Mouse (Mus musculus) kidney, postnatal 0 days (tissue): ENCODE results near the gene Slc51a. TPM values are rescaled to one million over a fixed set of nuclear protein-coding genes. Genes with fewer than 3 reads are reported as not detected.

Experiments used
- ATAC-seq: fragments of 200-750 bp; cut with Nextera tagmentation; replicated peaks from 2 replicates; pipeline ENCODE4 v1.8.0; 2017; ENCODE audit warnings: low read depth, moderate number of reproducible peaks, moderate TSS enrichment, moderate library complexity; ENCODE audit not compliant: low FRiP score
- DNase-seq: peaks from one replicate; pipeline ENCODE4 v3.0.0-alpha.2; 2016; ENCODE audit warnings: low spot score
- H3K27ac ChIP-seq: fragments of 300-500 bp; sonication (generic); 2 replicates; pipeline ENCODE4 v1.5.1; 2014; ENCODE audit warnings: mild to moderate bottlenecking
- H3K27me3 ChIP-seq: fragments of 300-500 bp; sonication (generic); 2 replicates; pipeline ENCODE4 v1.6.1; 2014; ENCODE audit warnings: low read length, mixed read lengths; ENCODE audit not compliant: insufficient read depth
- H3K36me3 ChIP-seq: fragments of 300-500 bp; sonication (generic); 2 replicates; pipeline ENCODE4 v1.6.1; 2014; ENCODE audit warnings: low read length, mixed read lengths; ENCODE audit not compliant: insufficient read depth
- H3K4me1 ChIP-seq: fragments of 300-500 bp; sonication (generic); replicated peaks from 2 replicates; pipeline ENCODE4 v1.6.1; 2014; ENCODE audit warnings: antibody characterized with exemption, low read length, mixed read lengths; ENCODE audit not compliant: insufficient read depth
- H3K4me2 ChIP-seq: fragments of 300-500 bp; sonication (generic); 2 replicates; pipeline ENCODE4 v1.6.1; 2014; ENCODE audit warnings: mild to moderate bottlenecking, low read length, moderate library complexity, mixed read lengths
- H3K4me3 ChIP-seq: fragments of 300-500 bp; sonication (generic); replicated peaks from 2 replicates; pipeline ENCODE4 v1.5.1; 2014; ENCODE audit warnings: low read depth, low read length
- H3K9ac ChIP-seq: fragments of 300-500 bp; sonication (generic); 2 replicates; pipeline ENCODE4 v1.6.1; 2014; ENCODE audit warnings: low read depth, low read length
- H3K9me3 ChIP-seq: fragments of 300-500 bp; sonication (generic); replicated peaks from 2 replicates; pipeline ENCODE4 v1.6.1; 2016; ENCODE audit warnings: low read length, inconsistent platforms, mixed read lengths
- CTCF ChIP-seq: IDR thresholded peaks from 2 replicates; pipeline ENCODE4 v1.5.1; 2016; ENCODE audit warnings: antibody characterized with exemption, low read depth, mild to moderate bottlenecking, moderate library complexity
- WGBS: fragments of 180-500 bp; shearing (Covaris S2); extraction: QIAGEN DNeasy Blood & Tissue Kit; methylation state at CpG from one replicate; pipeline ENCODE4 v1.1.7; 2014; 5-methylcytosine and 5-hydroxymethylcytosine counted together
- polyA plus RNA-seq: library from polyadenylated mRNA; unstranded; fragments of >200 nt; fragmentation: Nextera tagmentation; extraction: Ambion mirVana; gene quantifications from 2 replicates; pipeline ENCODE4 v1.2.1, GENCODE M21; 2015

The Slc51a gene
- polyA plus RNA-seq, 1 experiment from 2014 or later, result 4.3 TPM

DNA sequence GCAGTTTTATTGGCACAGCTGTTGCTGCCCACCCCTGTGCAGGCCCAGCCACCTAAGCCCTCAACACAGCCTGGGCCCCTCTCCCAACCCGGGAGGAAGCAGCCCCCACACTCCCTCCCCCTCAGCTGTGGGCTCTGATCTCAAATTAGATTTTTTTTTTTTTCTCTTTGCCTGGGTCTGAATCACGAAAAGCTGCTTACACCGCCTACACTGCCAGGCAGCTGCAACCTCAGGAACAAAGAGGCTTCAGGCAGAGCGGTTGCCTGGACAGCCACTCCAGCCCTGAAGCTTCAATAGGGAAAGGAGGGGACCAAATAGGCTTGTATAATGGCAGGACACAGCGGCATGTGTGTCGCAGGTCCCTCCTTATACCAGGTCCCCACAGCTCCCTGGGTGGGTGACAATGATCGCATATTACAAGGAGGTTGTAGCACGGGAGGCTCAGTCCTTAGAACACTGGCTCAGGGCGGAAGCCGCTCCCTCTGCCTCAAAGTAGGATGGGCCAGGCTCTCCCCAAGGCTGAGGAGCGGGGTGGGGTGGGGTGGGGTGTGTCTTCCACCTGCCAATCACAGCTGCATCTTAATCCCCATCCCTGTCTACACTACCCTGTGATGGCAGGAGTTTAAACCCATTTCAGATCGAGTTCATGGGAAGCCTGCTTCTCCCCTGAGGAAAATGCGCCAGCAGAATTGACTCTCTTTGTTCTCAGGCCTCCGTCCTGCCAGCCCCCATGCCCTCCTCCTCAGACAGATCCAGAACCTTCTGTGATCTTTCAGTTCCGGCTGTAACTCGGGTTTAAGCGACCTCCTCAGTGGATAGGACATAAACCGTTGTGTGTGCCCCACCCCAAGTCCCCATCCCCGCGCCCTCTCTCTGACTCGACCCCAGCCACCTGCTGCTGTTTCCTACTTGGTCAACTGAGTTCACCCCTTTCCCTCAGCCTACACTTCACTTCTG, 28.6 kb upstream of the Slc51a start:
- peak overlapping the region; percentile 35 for H3K9ac ChIP-seq
- no peak overlapping the region for H3K4me3 ChIP-seq
- no peaks in the 10 kb centered on the region for H3K36me3 ChIP-seq
- H3K27me3 ChIP-seq, result no peaks in the 10 kb centered on the region
- H3K4me2 ChIP-seq, result peak overlapping the region; percentile 43
- no peaks in the 10 kb centered on the region for H3K9me3 ChIP-seq
- no peaks in the 10 kb centered on the region; the same call in 1 of the 2 replicates for H3K4me1 ChIP-seq
- WGBS, result 13% methylated on average over 21 of the region's 21 CpGs
- no peak for TF ChIP-seq CTCF
- peak; percentile 74 for ATAC-seq
- DNase-seq, result peak; percentile 62
- H3K27ac ChIP-seq, result peak overlapping the region; percentile 36; the same call in 1 of the 2 replicates

DNA sequence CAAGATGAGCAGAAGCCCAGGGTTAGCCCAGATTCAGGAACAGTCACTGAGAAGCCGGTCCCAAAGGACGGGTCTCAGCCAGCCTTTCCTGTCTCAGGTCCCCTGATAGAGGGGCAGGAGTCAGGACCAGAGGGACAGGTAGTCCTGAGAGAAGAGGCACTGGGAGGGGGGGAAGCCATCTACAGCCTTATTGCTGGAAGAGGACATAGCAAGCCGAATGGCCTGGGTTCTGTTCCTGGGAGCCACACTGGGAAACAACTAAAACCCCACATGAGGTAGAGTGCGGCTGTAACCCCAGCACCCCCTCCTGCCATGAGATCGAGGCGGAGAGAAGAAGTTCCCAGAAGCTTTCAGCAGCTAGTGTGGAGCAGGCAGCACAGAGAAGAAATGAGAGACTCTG, 26.3 kb upstream of the Slc51a start:
- Histone ChIP-seq H3K4me3 (no peak overlapping the region), H3K9ac (no peak overlapping the region), H3K4me2 (no peak overlapping the region), H3K27ac (no peak overlapping the region), H3K27me3 (no peaks in the 10 kb centered on the region), H3K9me3 (no peaks in the 10 kb centered on the region), H3K4me1 (no peaks in the 10 kb centered on the region; the same call in 1 of the 2 replicates), H3K36me3 (no peaks in the 10 kb centered on the region)
- no peak for TF ChIP-seq CTCF
- DNase-seq (no peak), ATAC-seq (no peak)
- WGBS, result 92% methylated on average over 6 of the region's 6 CpGs

DNA sequence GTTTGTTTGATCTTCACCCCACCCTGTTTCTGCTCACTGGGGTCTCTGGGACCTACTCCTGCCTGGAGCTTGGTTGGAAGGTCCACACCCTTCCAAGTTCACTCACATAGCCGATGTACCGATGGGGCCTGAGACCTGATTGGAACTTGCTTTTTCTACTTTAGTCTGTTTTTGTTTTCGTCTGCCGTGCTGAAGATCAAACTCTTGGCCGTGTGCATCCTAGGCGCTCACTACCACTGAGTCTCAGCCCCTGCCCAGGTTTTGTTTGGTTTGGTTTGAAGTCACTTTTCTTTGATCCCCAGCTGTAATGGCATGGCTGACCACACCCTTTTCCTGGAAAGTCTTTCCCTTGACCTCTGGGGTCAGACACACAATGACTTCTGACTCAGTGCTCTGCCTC, 25.7 kb upstream of the Slc51a start:
- Histone ChIP-seq H3K27me3 (no peaks in the 10 kb centered on the region), H3K9me3 (no peaks in the 10 kb centered on the region), H3K9ac (no peak overlapping the region), H3K4me3 (no peak overlapping the region), H3K27ac (no peak overlapping the region), H3K4me1 (no peaks in the 10 kb centered on the region; the same call in 1 of the 2 replicates), H3K4me2 (no peak overlapping the region), H3K36me3 (no peaks in the 10 kb centered on the region)
- DNase-seq (no peak), ATAC-seq (no peak)
- 88% methylated on average over 6 of the region's 6 CpGs for WGBS
- no peak for TF ChIP-seq CTCF

DNA sequence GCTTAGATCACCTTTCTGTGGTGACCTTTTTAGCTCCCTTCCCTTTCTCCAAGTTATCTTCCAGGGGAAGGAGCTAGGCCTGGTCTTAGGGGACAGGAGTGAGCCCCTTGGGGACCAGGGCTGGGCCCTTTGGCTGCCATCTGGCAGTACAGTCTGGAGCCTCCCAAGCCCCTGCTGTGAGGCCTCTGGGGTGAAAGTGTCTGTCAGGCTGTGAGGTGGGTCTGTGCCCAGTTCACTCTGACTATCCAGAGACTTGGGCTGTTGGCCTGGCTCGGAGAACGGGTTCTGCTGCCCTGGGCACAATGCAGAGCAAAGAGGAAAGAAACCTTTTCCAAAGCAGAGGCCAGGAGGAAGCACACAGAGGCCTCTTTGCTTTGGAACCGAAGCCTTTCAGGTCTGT, 25.2 kb upstream of the Slc51a start:
- Histone ChIP-seq H3K9me3 (no peaks in the 10 kb centered on the region), H3K4me3 (no peak overlapping the region), H3K27me3 (no peaks in the 10 kb centered on the region), H3K4me2 (no peak overlapping the region), H3K4me1 (no peaks in the 10 kb centered on the region; the same call in 1 of the 2 replicates), H3K36me3 (no peaks in the 10 kb centered on the region), H3K27ac (no peak overlapping the region), H3K9ac (0 out of 2 replicates have a peak overlapping the region, but pooled peaks have one; percentile 2)
- DNase-seq (no peak), ATAC-seq (no peak)
- 66% methylated on average over 3 of the region's 3 CpGs for WGBS
- no peak for TF ChIP-seq CTCF

DNA sequence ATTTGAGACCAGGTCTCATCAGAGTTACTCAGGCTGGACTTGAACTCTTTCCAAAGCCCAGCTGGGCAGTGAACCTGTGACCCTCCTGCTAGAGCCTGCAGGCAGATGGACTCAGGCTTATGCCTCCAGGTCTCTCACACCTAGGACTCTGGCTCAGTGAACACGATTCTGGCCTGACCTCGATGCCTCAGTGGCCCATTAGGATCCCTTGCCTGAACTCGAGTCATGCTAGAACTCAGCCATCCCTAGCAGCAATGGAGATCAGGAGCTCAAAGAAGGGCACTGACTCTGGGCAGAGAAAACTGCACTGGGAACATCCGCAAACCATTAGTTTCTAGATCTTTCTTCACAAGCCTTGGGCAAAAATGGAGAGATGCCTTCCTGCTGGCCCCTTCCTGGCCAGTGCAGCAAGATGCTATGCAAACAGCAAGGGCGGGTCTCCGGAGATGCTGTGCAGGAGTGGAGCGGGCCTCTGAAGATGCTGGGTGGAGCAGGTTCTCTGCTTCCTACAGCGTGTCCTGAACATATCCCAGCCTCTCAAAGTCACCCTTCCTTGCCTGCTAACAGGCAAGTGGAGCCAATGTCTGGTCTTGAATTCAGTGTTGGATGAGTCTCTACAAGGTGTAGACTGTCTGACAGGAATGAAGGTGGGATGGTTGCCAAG, 24.3 kb upstream of the Slc51a start:
- Histone ChIP-seq H3K4me1 (no peaks in the 10 kb centered on the region; the same call in 1 of the 2 replicates), H3K36me3 (no peaks in the 10 kb centered on the region), H3K4me3 (no peak overlapping the region), H3K9me3 (no peaks in the 10 kb centered on the region), H3K4me2 (no peak overlapping the region), H3K27me3 (no peaks in the 10 kb centered on the region), H3K9ac (no peak overlapping the region), H3K27ac (no peak overlapping the region)
- no peak for DNase-seq
- WGBS, result 89% methylated on average over 8 of the region's 8 CpGs
- no peak for ATAC-seq
- no peak for TF ChIP-seq CTCF

DNA sequence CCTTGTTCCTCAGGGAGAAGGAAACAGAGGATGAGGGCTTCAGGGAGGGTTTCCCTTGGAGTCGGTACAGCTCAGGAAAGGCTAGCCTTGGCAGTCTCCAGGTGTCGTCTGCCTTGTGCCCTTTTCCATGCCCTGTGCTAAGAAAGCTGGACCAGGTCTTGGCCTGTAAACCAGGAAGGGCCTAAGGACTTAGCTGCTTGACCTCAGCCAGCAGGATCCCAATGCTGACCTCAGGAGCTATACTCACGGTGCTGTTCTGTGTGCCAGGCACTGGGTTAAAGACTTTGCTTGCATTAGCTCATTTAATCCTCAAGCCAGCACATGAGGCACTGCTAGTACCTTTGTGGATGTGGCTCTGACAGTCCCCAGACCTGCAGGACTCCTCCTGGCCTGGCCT, 23.7 kb upstream of the Slc51a start:
- H3K27me3 ChIP-seq, result no peaks in the 10 kb centered on the region
- no peak for TF ChIP-seq CTCF
- no peak overlapping the region for H3K9ac ChIP-seq
- no peaks in the 10 kb centered on the region; the same call in 1 of the 2 replicates for H3K4me1 ChIP-seq
- no peaks in the 10 kb centered on the region for H3K9me3 ChIP-seq
- H3K4me2 ChIP-seq, result no peak overlapping the region
- no peak overlapping the region for H3K4me3 ChIP-seq
- DNase-seq, result no peak
- no peak for ATAC-seq
- H3K27ac ChIP-seq, result no peak overlapping the region
- WGBS, result 73% methylated on average over 3 of the region's 3 CpGs
- no peaks in the 10 kb centered on the region for H3K36me3 ChIP-seq
